In genomic region chr11:6440171-6440570, GRCm38 (mm10) we compare ENCODE assay signal across 34 mouse cellular contexts.
"Had no signal": no experiment of that assay in that cellular context is flagged by ENCODE, and none has a peak within 500 bp of the region (broad histone marks: within the 10 kb centered on the region; RNA-seq: fewer than 3 reads in every experiment).

No protein-coding gene starts in this region.

- ATAC-seq: hindbrain, embryonic 16.5 days; hindbrain, postnatal 0 days; inflammation-experienced regulatory T-cells, adult 6 months; intestine, embryonic 15.5 days had no signal

- H3K27me3 ChIP-seq: heart, embryonic 12.5 days; heart, embryonic 13.5 days; heart, embryonic 15.5 days; hindbrain, embryonic 12.5 days; hindbrain, embryonic 13.5 days; hindbrain, embryonic 15.5 days; intestine, embryonic 15.5 days; kidney, embryonic 15.5 days had no signal

- H3K4me3 ChIP-seq: heart, embryonic 10.5 days; heart, embryonic 12.5 days; heart, embryonic 13.5 days; heart, embryonic 15.5 days; hindbrain, embryonic 10.5 days; hindbrain, embryonic 12.5 days; hindbrain, embryonic 13.5 days; hindbrain, embryonic 15.5 days; intestine, embryonic 15.5 days; kidney, embryonic 15.5 days; layer of hippocampus, adult 2 months; left cerebral cortex, adult 2 months had no signal

- H3K9ac ChIP-seq: heart, embryonic 12.5 days; heart, embryonic 13.5 days; heart, embryonic 15.5 days; hindbrain, embryonic 12.5 days; hindbrain, embryonic 13.5 days; hindbrain, embryonic 14.5 days; hindbrain, embryonic 15.5 days; intestine, embryonic 15.5 days; kidney, embryonic 15.5 days had no signal

- H3K4me2 ChIP-seq: heart, embryonic 11.5 days; heart, embryonic 12.5 days; heart, embryonic 13.5 days; heart, embryonic 15.5 days; hindbrain, embryonic 12.5 days; hindbrain, embryonic 13.5 days; hindbrain, embryonic 14.5 days; hindbrain, embryonic 15.5 days; intestine, embryonic 15.5 days; kidney, embryonic 15.5 days had no signal

- H3K27ac ChIP-seq: heart, embryonic 10.5 days; heart, embryonic 13.5 days; heart, embryonic 15.5 days; hindbrain, embryonic 10.5 days; hindbrain, embryonic 12.5 days; hindbrain, embryonic 13.5 days; hindbrain, embryonic 14.5 days; hindbrain, embryonic 15.5 days; hindbrain, postnatal 0 days; intestine, embryonic 15.5 days; kidney, embryonic 15.5 days; kidney, postnatal 0 days; layer of hippocampus, adult 2 months; left cerebral cortex, adult 2 months had no signal

- H3K4me1 ChIP-seq: intestine, embryonic 15.5 days had no signal

- H3K9me3 ChIP-seq: heart, embryonic 10.5 days; heart, embryonic 12.5 days; heart, embryonic 13.5 days; heart, embryonic 15.5 days; hindbrain, embryonic 10.5 days; hindbrain, embryonic 12.5 days; hindbrain, embryonic 13.5 days; hindbrain, embryonic 15.5 days; intestine, embryonic 15.5 days; kidney, embryonic 15.5 days had no signal

- DNase-seq: heart, postnatal 10 days; heart, postnatal 14 days; heart, postnatal 36 days; heart, postnatal 4 days; kidney, adult 11 months; kidney, adult 18-20 months; kidney, adult 2 months; kidney, adult 8-10 months; kidney, adult 9 months; kidney, postnatal 10 days; kidney, postnatal 14 days; kidney, postnatal 25 days; kidney, postnatal 36 days; kidney, postnatal 4 days; layer of hippocampus, adult 9-11 months; layer of hippocampus, postnatal 36 days had no signal
